Mouse (Mus musculus) frontal cortex, adult 2 months (tissue): ENCODE measurements around the gene Myo1c. TPM values are rescaled to one million over a fixed set of nuclear protein-coding genes. Genes with fewer than 3 reads are reported as not detected.
"Not testable (repeated sequence)": the region's sequence is repeated elsewhere in the genome, so short reads cannot be mapped to it uniquely, and the experiment has no call there.

Experiments used
- DNase-seq, 2 experiments: peaks; one replicate each; pipeline ENCODE4 v3.0.0; 2022; ENCODE audit warnings: low spot score in 1 of 2; ENCODE audit errors: extremely low spot score in 1 of 2
- polyA plus RNA-seq: library from polyadenylated mRNA; depleted of rRNA; stranded (reverse); fragments of >200 nt; gene quantifications from 2 replicates; pipeline ENCODE4 v1.2.3, GENCODE M21; 2012

Gene Myo1c
- polyA plus RNA-seq, 1 experiment, result 19.3 TPM

- no peak for DNase-seq
Observed at GRCm38 (mm10) chr11:75662131-75662530, 11.8 kb downstream of the Myo1c start.

GRCm38 (mm10) chr11:75666296-75666695 lies 16.0 kb downstream of the Myo1c start:
- no peak for DNase-seq

GRCm38 (mm10) chr11:75668621-75669020 lies 18.3 kb downstream of the Myo1c start:
- no peak for DNase-seq

GRCm38 (mm10) chr11:75669176-75669852 lies 19.0 kb downstream of the Myo1c start:
- DNase-seq, result no peak

- no peak for DNase-seq
Observed at GRCm38 (mm10) chr11:75669853-75670200, 19.5 kb downstream of the Myo1c start.

GRCm38 (mm10) chr11:75671426-75672180 lies 21.3 kb downstream of the Myo1c start:
- no peak for DNase-seq

- no peak for DNase-seq
Observed at GRCm38 (mm10) chr11:75673411-75673810, 23.1 kb downstream of the Myo1c start.

- no peak for DNase-seq
Observed at GRCm38 (mm10) chr11:75674875-75675274, 24.6 kb downstream of the Myo1c start.

- DNase-seq, result no peak
Observed at GRCm38 (mm10) chr11:75677881-75678746, 27.8 kb downstream of the Myo1c start.

GRCm38 (mm10) chr11:75678747-75679438 lies 28.6 kb downstream of the Myo1c start, which contains the start of gene Crk:
Gene Crk, plus strand, starts transcription at chr11:75679259.
- peak; percentile 92 to 98 for DNase-seq

- peak; percentile 41 to 55 for DNase-seq
Observed at GRCm38 (mm10) chr11:75679439-75680171, 29.3 kb downstream of the Myo1c start.

- no peak for DNase-seq
Observed at GRCm38 (mm10) chr11:75684462-75684861, 34.2 kb downstream of the Myo1c start.

- no peak for DNase-seq
Observed at GRCm38 (mm10) chr11:75684956-75685355, 34.7 kb downstream of the Myo1c start.

GRCm38 (mm10) chr11:75687343-75687993 lies 37.2 kb downstream of the Myo1c start:
- no peak for DNase-seq

- no peak for DNase-seq
Observed at GRCm38 (mm10) chr11:75688132-75688531, 37.8 kb downstream of the Myo1c start.

GRCm38 (mm10) chr11:75689977-75690376 lies 39.7 kb downstream of the Myo1c start:
- DNase-seq, result no peak

GRCm38 (mm10) chr11:75691047-75691446 lies 40.7 kb downstream of the Myo1c start:
- no peak for DNase-seq

GRCm38 (mm10) chr11:75693570-75693969 lies 43.3 kb downstream of the Myo1c start:
- DNase-seq, result no peak

GRCm38 (mm10) chr11:75697464-75697863 lies 47.2 kb downstream of the Myo1c start:
- DNase-seq, result not testable (repeated sequence)
